Mouse (Mus musculus): ENCODE data around the gene Rab6b.

- no peak for TF ChIP-seq ZNF384 (IDR thresholded peaks at IDR 0.05; ENCODE audit: low read depth, low read length)
- no peak for TF ChIP-seq HCFC1 (IDR thresholded peaks at IDR 0.05; ENCODE audit: borderline replicate concordance, insufficient read depth, low read length)
- no peak for TF ChIP-seq CHD2 (IDR thresholded peaks at IDR 0.05; ENCODE audit: low read depth, low read length)
- no peak for TF ChIP-seq MAFK (IDR thresholded peaks at IDR 0.05; ENCODE audit: insufficient read depth, low read depth, low read length)
- no peak for TF ChIP-seq ZC3H11A (IDR thresholded peaks at IDR 0.05; ENCODE audit: borderline replicate concordance, low read depth, low read length)
Measured at GRCm38 (mm10) chr9:103139481-103139880, 27.9 kb downstream of the Rab6b start.

Data from ES-E14 (cell line).